Mouse (Mus musculus) intestine, postnatal 0 days (tissue): ENCODE results near the gene Igf1r. TPM values are rescaled to one million over a fixed set of nuclear protein-coding genes. Genes with fewer than 3 reads are reported as not detected.

Experiments
- ATAC-seq: fragments of 200-750 bp; cut with Nextera tagmentation; 2 replicates; pipeline ENCODE4 v1.8.0; 2017; ENCODE audit warnings: mild to moderate bottlenecking, moderate TSS enrichment, moderate library complexity
- H3K27ac ChIP-seq: fragments of 300-500 bp; sonication (generic); 2 replicates; pipeline ENCODE4 v1.5.1; 2014; ENCODE audit warnings: mild to moderate bottlenecking, low read depth, low read length, moderate library complexity
- H3K27me3 ChIP-seq: fragments of 300-500 bp; sonication (generic); replicated peaks from 2 replicates; pipeline ENCODE4 v1.6.1; 2014; ENCODE audit warnings: low read length, mixed read lengths; ENCODE audit not compliant: control insufficient read depth, insufficient read depth
- H3K36me3 ChIP-seq: fragments of 300-500 bp; sonication (generic); 2 replicates; pipeline ENCODE4 v1.6.1; 2014; ENCODE audit warnings: mild to moderate bottlenecking, moderate library complexity; ENCODE audit not compliant: control insufficient read depth, insufficient read depth
- H3K4me1 ChIP-seq: fragments of 300-500 bp; sonication (generic); replicated peaks from 2 replicates; pipeline ENCODE4 v1.6.1; 2014; ENCODE audit warnings: antibody characterized with exemption, low read length, mixed read lengths; ENCODE audit not compliant: control insufficient read depth, insufficient read depth
- H3K4me2 ChIP-seq: fragments of 300-500 bp; sonication (generic); replicated peaks from 2 replicates; pipeline ENCODE4 v1.6.1; 2014; ENCODE audit warnings: low read depth, mild to moderate bottlenecking, moderate library complexity
- H3K4me3 ChIP-seq: fragments of 300-500 bp; sonication (generic); 2 replicates; pipeline ENCODE4 v1.5.1; 2014; ENCODE audit warnings: low read depth, low read length
- H3K9ac ChIP-seq: fragments of 300-500 bp; sonication (generic); 2 replicates; pipeline ENCODE4 v1.6.1; 2014; ENCODE audit warnings: mild to moderate bottlenecking, low read depth, low read length
- H3K9me3 ChIP-seq: fragments of 300-500 bp; sonication (generic); 2 replicates; pipeline ENCODE4 v1.6.1; 2016; ENCODE audit warnings: mixed run types; ENCODE audit not compliant: control insufficient read depth
- CTCF ChIP-seq: sonication (generic); IDR thresholded peaks from 2 replicates; pipeline ENCODE4 v1.5.1; 2016; ENCODE audit warnings: low read depth, mild to moderate bottlenecking, control low read depth, antibody characterized with exemption, moderate library complexity
- whole genome bisulfite sequencing: fragments of 180-500 bp; shearing (Covaris S2); extraction: QIAGEN DNeasy Blood & Tissue Kit; methylation state at CpG from one replicate; pipeline ENCODE4 v1.1.7; 2014; 5-methylcytosine and 5-hydroxymethylcytosine counted together
- polyA plus RNA-seq: library from polyadenylated mRNA; unstranded; fragments of >200 nt; fragmentation: Nextera tagmentation; extraction: Ambion mirVana; gene quantifications from 2 replicates; pipeline ENCODE4 v1.2.1, GENCODE M21; 2015

Gene Igf1r
- polyA plus RNA-seq, 1 experiment from 2014 or later, result 5.3 TPM

GRCm38 (mm10) chr7:68189211-68189610 is 236.6 kb downstream of the Igf1r start:
- no peak for ATAC-seq
- Histone ChIP-seq H3K4me1 (no peaks in the 10 kb centered on the region), H3K4me3 (no peak overlapping the region), H3K27me3 (no peaks in the 10 kb centered on the region), H3K9ac (no peak overlapping the region), H3K4me2 (no peak overlapping the region), H3K9me3 (no peaks in the 10 kb centered on the region), H3K27ac (no peak overlapping the region), H3K36me3 (peaks cover 37% of the 10 kb centered on the region)
- TF ChIP-seq CTCF, result no peak
- WGBS, result 42% methylated on average over 6 of the region's 6 CpGs

GRCm38 (mm10) chr7:68189691-68190456 is 237.2 kb downstream of the Igf1r start:
- Histone ChIP-seq H3K4me1 (no peaks in the 10 kb centered on the region), H3K27me3 (no peaks in the 10 kb centered on the region), H3K9ac (no peak overlapping the region), H3K36me3 (peaks cover 35% of the 10 kb centered on the region), H3K4me2 (no peak overlapping the region), H3K4me3 (no peak overlapping the region), H3K9me3 (no peaks in the 10 kb centered on the region), H3K27ac (no peak overlapping the region)
- 84% methylated on average over 13 of the region's 13 CpGs for WGBS
- ATAC-seq, result no peak
- no peak for TF ChIP-seq CTCF

- Histone ChIP-seq H3K9me3 (no peaks in the 10 kb centered on the region), H3K36me3 (peaks cover 35% of the 10 kb centered on the region), H3K27ac (no peak overlapping the region), H3K4me2 (no peak overlapping the region), H3K4me1 (no peaks in the 10 kb centered on the region), H3K9ac (no peak overlapping the region), H3K27me3 (no peaks in the 10 kb centered on the region), H3K4me3 (no peak overlapping the region)
- WGBS, result 76% methylated on average over 15 of the region's 15 CpGs
- no peak for ATAC-seq
- TF ChIP-seq CTCF, result no peak
These were observed 241.5 kb downstream of the Igf1r start for GRCm38 (mm10) chr7:68193958-68194695.

GRCm38 (mm10) chr7:68199609-68200008 is 247.0 kb downstream of the Igf1r start:
- no peak for ATAC-seq
- peaks cover 29% of the 10 kb centered on the region for H3K36me3 ChIP-seq
- no peaks in the 10 kb centered on the region for H3K9me3 ChIP-seq
- H3K27me3 ChIP-seq, result no peaks in the 10 kb centered on the region
- no peak overlapping the region for H3K4me2 ChIP-seq
- H3K4me3 ChIP-seq, result no peak overlapping the region
- TF ChIP-seq CTCF, result no peak
- no peak overlapping the region for H3K27ac ChIP-seq
- H3K4me1 ChIP-seq, result no peaks in the 10 kb centered on the region
- 89% methylated on average over 7 of the region's 7 CpGs for WGBS
- no peak overlapping the region for H3K9ac ChIP-seq

- Histone ChIP-seq H3K4me2 (no peak overlapping the region), H3K9ac (no peak overlapping the region), H3K9me3 (no peaks in the 10 kb centered on the region), H3K27ac (no peak overlapping the region), H3K27me3 (no peaks in the 10 kb centered on the region), H3K36me3 (peaks cover 42% of the 10 kb centered on the region), H3K4me1 (no peaks in the 10 kb centered on the region), H3K4me3 (no peak overlapping the region)
- no peak for TF ChIP-seq CTCF
- WGBS, result 91% methylated on average over 8 of the region's 8 CpGs
- no peak for ATAC-seq
These were observed 253.3 kb downstream of the Igf1r start for GRCm38 (mm10) chr7:68205776-68206427.

- ATAC-seq, result no peak
These were observed 256.4 kb downstream of the Igf1r start for GRCm38 (mm10) chr7:68209039-68209438.

More at GRCm38 (mm10) chr7:68209039-68209438, 256.4 kb downstream of the Igf1r start:
- Histone ChIP-seq H3K4me1 (no peaks in the 10 kb centered on the region), H3K36me3 (peaks cover 58% of the 10 kb centered on the region), H3K9me3 (no peaks in the 10 kb centered on the region), H3K9ac (no peak overlapping the region), H3K4me3 (no peak overlapping the region), H3K27ac (no peak overlapping the region), H3K27me3 (no peaks in the 10 kb centered on the region), H3K4me2 (no peak overlapping the region)
- WGBS, result 91% methylated on average over 6 of the region's 6 CpGs
- TF ChIP-seq CTCF, result no peak
